Mouse (Mus musculus): ENCODE measurements around the gene Fbxo17.
A peak's percentile ranks its signal among the peaks of the same experiment; 100 is the strongest.

Gene Fbxo17

DNA sequence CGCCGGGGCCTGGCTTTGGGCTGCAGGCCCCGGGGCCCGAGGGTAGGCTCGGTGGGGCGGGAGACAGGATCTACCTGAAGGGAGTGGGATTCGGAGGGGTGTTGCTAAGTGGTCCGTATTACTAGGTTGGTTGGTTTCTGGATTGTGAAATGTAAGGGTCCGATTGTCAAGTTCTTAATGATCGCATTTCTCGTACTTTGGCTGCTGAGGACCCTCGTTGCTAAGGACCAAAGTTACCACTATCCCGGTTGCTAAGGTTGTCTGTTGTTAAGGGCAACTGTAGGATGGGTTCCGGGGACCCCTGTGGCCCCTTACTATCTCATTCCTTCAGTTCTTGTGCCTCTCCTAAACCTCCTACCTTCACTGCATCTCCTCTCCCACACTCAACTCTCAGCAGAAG, 50.3 kb downstream of the Fbxo17 start:
- no peak for DNase-seq (ENCODE audit: low read depth, low spot score)

DNA sequence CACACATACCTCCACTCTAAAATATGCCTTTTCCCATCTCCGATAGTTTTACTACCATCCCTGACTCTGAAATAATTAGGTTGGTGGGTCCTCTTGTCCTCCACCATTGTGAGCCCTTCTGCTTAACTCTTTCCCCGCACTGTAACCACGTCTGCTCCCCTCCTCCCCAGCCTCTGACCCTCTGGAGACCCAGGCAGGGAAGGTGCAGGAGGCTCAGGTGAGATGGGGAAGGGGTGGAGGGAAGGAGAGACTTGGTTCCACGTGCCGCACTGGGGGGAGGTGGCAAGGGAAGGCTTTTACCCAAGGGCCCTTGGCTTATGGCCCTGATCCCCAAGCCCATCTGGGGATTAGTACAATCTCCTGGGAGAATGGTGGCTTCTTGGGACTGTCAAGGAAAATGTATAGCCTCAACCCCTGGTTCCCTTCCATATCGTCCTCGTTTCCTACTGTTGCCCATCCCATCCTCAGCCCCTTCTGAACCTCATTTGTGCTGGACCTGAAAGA, 50.9 kb downstream of the Fbxo17 start, which contains the start of gene Nfkbib:
Nfkbib (minus strand) TSS at position 51 of the 504 bp plus-strand sequence.
- no peak for DNase-seq (ENCODE audit: low read depth, low spot score)

DNA sequence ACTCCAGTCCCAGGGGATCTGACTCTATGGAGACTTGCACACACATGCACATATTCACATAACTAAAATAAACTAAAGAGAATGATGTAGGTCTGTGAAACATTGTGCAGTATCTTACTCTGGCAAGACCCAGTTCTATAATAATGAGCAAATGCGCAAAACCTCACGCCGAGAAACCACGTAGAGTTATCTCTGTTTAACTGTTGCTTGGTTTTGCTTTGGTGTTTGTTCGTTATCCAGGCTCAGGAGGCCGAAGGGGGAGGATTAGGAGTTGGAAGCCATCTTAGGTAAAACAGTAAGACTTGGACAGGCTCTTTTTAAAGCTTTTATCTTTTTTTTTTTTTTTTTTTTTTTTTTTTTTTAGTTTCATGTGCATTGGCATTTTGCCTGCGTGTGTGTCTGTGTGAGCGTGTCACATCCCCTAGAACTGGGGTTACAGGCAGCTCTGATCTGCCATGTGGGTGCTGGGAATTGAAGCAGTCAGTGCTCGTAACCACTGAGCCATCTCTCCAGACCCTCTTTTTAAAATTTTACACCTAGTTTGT, 52.9 kb downstream of the Fbxo17 start:
- DNase-seq (ENCODE audit: low read depth, low spot score), result no peak

DNA sequence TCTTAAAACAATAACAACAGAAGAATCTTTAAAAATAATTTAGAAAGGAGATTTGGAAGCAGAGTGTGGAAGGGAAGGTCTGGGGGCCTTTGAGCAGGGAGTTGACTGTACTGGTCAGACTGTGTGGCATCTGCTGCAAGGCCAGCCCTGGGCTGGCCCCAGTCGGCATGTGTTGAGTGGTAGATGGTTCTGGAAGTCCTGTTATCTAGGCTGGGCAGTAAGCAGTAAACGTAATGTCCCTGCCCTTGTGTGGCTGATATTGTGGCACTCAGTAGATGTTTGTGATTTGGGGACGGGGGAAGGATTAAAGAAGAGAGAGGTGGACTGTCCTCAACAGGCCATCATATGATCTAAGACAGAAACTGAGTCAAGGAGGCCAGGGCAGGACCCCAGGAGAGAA, 53.7 kb downstream of the Fbxo17 start:
- no peak for DNase-seq (ENCODE audit: low read depth, low spot score)

DNA sequence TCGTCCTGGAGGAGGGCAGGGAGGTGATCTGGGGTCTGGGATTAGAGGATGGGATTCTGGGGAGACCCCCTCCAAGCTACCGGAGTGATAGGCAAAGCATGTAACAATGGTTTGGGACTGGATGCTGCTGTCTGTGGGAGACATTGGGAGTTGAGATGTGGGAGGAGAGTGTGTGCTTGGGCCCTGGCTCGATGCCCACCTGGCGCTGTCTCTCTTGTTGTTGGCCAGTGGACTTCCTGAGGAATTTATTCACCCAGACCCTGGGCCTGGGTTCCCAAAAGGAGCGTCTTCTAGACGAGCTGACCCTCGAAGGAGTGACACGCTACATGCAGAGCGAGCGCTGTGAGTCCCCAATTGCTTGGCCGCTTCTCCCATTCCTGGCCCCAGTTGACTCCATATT, 55.3 kb downstream of the Fbxo17 start:
- DNase-seq (ENCODE audit: low read depth, low spot score), result no peak

DNA sequence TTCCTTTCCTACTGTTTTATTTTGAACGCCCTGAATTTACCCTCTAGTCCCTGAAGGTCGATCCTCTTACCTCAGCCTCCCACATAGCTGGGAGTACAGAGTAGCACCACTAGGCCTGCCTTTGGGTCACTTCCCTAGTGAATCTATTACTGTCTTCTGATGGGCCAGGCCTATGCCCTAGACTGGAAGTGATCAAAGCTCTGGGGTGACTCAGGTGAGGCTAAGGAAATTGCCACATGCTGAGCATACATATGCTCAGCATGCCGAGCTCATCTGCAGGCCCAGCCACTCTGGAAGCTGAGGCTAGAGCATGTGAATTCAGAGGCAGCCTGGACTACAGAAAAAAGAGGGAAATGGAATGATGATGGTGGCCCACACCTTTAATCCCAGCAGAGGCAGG, 56.6 kb downstream of the Fbxo17 start:
- peak; percentile 38 for DNase-seq (ENCODE audit: low read depth, low spot score)

DNA sequence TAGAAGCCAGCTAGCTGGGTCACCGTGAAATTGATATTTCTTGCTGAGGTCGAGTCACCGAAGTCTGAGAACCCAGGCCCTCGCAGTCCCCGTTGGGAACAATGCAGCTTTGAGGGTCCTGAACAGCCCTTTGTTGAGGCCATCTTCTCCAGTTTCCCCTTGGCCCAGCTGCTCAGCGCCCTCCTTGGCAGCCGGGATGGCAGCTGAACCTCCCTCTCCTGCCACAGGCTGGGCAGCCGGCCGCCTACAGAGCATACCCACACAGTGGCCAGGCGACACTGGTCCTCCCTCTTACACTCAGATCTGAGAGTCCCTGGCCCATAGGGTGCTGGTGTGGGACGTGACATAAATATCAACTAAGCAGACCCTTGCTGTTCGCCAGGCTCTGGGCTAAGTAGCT, 57.6 kb downstream of the Fbxo17 start:
- no peak for DNase-seq (ENCODE audit: low read depth, low spot score)

DNA sequence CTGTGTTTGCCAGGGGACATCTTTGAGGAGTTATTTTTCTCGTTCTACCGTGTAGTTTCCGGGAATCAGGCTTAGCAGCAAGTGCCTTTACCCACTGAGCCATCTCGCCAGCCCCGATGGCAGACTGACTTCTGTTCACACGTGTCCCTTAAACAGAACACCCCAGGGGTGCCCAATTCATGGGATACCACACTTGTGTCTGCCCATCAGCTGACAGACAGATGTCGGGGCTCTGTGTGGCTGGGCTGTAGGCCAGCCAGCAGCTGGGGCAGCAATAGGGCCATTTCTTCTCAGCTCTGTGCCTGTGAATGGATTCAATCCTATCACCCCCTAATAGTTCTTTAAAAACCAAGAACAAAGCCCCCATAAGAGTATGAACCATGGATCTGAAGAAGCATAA, 58.5 kb downstream of the Fbxo17 start:
- no peak for DNase-seq (ENCODE audit: low read depth, low spot score)

DNA sequence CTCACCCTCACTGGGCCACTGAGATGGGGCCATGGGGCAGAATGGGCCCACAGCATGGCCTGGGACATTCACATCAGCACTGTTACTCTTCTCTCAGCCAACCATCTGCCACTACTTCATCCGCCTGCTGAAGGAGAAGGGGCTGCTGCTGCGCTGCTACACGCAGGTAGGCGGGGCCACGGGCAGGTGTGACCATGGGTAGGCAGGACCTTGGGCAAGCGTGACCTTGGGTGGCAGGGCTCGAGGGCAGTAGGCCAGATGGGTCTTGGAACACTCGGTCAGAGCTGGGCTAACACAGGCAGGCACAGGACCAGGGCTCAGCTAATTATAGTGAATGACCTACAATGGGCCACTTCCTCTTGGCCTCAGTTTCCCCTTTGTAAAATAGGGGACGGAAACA, 62.2 kb downstream of the Fbxo17 start:
- DNase-seq (ENCODE audit: low read depth, low spot score), result no peak

DNA sequence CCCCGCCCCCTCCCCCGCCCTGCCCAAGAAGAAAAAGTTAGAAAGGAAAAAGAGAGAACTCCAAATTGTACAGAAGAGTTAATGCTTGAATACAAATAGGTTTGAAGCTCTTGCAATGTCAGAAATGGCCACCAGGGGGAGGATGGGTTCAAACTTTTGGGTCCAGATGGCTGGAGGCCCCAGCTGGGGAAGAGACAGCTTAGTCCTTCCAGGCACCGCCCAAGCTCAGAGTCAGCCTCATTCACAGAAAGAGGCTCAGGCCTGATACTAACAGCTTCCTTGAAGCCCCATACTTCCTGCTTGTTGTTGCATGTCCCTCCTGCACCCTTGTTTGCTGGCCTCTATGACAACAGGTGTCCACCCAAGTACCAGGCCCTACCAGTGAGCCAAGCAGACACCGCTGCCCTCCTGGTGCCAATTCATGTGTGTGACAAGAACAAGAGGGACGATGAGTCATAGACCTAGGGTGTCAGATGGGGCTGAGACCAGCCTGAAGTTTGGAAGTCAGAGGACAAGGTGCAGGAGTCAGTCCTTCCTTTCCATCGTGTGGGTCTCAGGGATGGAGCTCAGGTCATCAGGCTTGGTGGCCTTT, 63.6 kb downstream of the Fbxo17 start:
- peak; percentile 93 for DNase-seq (ENCODE audit: low read depth, low spot score)

DNA sequence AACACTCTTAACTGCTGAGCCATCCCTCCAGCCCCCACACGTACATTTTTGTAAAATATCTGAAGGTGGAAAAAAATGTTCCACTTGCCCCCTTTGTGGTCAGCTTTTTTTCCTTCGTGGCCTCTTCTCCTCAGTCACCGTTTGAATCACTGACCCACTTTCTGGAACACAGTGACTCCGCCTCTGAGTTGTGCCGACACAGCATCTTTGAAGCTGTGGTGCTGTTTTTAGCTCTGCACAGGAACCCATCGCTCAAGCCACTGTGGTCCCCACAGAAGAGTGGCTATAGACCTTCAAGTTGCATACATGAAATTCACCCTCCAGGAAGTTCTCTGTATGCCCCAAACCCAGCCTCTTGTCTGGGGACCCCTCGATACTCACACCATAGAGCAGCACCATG, 64.3 kb downstream of the Fbxo17 start:
- DNase-seq (ENCODE audit: low read depth, low spot score), result no peak

DNA sequence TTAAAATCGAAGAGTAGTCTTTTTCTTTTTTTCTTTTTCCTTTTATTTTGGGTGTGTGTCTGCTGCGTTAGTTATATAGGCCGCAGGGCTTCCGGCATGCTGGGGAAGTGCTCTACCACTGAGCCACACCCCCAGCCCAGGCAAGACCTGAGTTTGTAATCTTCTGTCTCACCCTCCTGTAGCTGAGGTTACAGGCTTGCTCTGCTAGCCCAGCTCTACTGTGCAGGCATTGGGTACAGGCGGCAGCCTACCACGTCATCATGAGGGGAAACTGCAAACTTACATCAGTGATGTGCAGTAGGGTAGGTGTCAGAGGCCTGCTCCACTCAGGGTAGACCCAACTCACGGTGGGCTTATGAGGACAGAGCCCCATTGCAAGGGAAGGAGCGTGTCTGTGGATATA, 64.7 kb downstream of the Fbxo17 start:
- no peak for DNase-seq (ENCODE audit: low read depth, low spot score)

DNA sequence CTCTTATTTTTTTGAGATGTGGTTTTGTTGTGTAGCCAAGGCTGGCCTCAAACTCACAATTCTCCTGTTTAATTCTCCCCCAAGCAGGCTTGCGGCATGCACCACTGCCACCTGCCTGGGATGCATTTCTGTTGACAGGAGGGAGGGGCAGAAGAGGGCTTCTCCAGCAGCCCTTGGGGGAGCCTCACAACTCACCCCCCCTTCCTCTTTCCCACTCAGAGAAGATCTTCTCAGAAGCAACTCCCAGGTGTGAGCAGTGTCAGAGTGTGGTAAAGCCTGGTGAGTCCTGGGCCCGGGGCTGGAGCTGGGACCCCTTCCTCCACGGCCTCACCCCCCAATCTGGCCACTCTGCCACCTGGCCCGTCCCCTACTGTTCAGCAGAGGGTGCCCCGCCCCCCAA, 68.6 kb downstream of the Fbxo17 start:
- no peak for DNase-seq (ENCODE audit: low read depth, low spot score)
